Mouse (Mus musculus): ENCODE results near the gene Ccnq.

GRCm38 (mm10) chr11:78793116-78793515 lies 41.6 kb upstream of the Ccnq start:
- TF ChIP-seq TAL1 (IDR thresholded peaks at IDR 0.05; ENCODE audit: low read length) = no peak
- TF ChIP-seq GATA1 (IDR thresholded peaks at IDR 0.05; ENCODE audit: low read length) = no peak
